Mouse (Mus musculus): ENCODE results near the gene Ankrd23. TPM values are rescaled to one million over a fixed set of nuclear protein-coding genes. Genes with fewer than 3 reads are reported as not detected.

The Ankrd23 gene
- polyA plus RNA-seq, 1 experiment from 2014 or later = 11.6 TPM

GRCm38 (mm10) chr1:36542925-36543324, 6.2 kb upstream of the Ankrd23 start:
- WGBS = 92% methylated on average over 9 of the region's 9 CpGs
- no peaks in the 10 kb centered on the region for H3K27me3 ChIP-seq (replicated peaks; ENCODE audit: control insufficient read depth, insufficient read depth, low read length)
- H3K9me3 ChIP-seq (ENCODE audit: control insufficient read depth, low read length) = no peaks in the 10 kb centered on the region
- no peak overlapping the region for H3K9ac ChIP-seq (ENCODE audit: low read length)
- no peak overlapping the region for H3K4me3 ChIP-seq (ENCODE audit: low read depth, low read length)
- peaks cover 16% of the 10 kb centered on the region for H3K4me1 ChIP-seq (replicated peaks; ENCODE audit: control insufficient read depth, insufficient read depth, low read length)
- H3K4me2 ChIP-seq (ENCODE audit: low read length) = no peak overlapping the region
- ATAC-seq (replicated peaks; ENCODE audit: low FRiP score, low TSS enrichment, low read depth) (no peak), DNase-seq (ENCODE audit: low spot score) (no peak)
- H3K36me3 ChIP-seq (ENCODE audit: control insufficient read depth, insufficient read depth, low read length) = peaks cover 46% of the 10 kb centered on the region
- no peak overlapping the region for H3K27ac ChIP-seq (ENCODE audit: low read depth)

GRCm38 (mm10) chr1:36541844-36542243, 5.2 kb upstream of the Ankrd23 start:
- Histone ChIP-seq H3K9ac (ENCODE audit: low read length) (no peak overlapping the region), H3K36me3 (ENCODE audit: control insufficient read depth, insufficient read depth, low read length) (peaks cover 49% of the 10 kb centered on the region), H3K27me3 (replicated peaks; ENCODE audit: control insufficient read depth, insufficient read depth, low read length) (no peaks in the 10 kb centered on the region), H3K4me3 (ENCODE audit: low read depth, low read length) (no peak overlapping the region), H3K4me1 (replicated peaks; ENCODE audit: control insufficient read depth, insufficient read depth, low read length) (peaks cover 9% of the 10 kb centered on the region; the same call in 1 of the 2 replicates), H3K4me2 (ENCODE audit: low read length) (no peak overlapping the region), H3K27ac (ENCODE audit: low read depth) (no peak overlapping the region), H3K9me3 (ENCODE audit: control insufficient read depth, low read length) (no peaks in the 10 kb centered on the region)
- 93% methylated on average over 16 of the region's 16 CpGs for WGBS
- ATAC-seq (replicated peaks; ENCODE audit: low FRiP score, low TSS enrichment, low read depth) (no peak), DNase-seq (ENCODE audit: low spot score) (no peak)

GRCm38 (mm10) chr1:36540807-36541206, 4.1 kb upstream of the Ankrd23 start:
- no peak for DNase-seq (ENCODE audit: low spot score)
- Histone ChIP-seq H3K36me3 (ENCODE audit: control insufficient read depth, insufficient read depth, low read length) (peaks cover 49% of the 10 kb centered on the region), H3K4me1 (replicated peaks; ENCODE audit: control insufficient read depth, insufficient read depth, low read length) (0 out of 2 replicates have a peak, but pooled peaks cover 4% of the 10 kb centered on the region), H3K4me3 (ENCODE audit: low read depth, low read length) (no peak overlapping the region), H3K9ac (ENCODE audit: low read length) (no peak overlapping the region), H3K27ac (ENCODE audit: low read depth) (no peak overlapping the region), H3K4me2 (ENCODE audit: low read length) (no peak overlapping the region), H3K27me3 (replicated peaks; ENCODE audit: control insufficient read depth, insufficient read depth, low read length) (no peaks in the 10 kb centered on the region), H3K9me3 (ENCODE audit: control insufficient read depth, low read length) (no peaks in the 10 kb centered on the region)
- no peak for ATAC-seq (replicated peaks; ENCODE audit: low FRiP score, low TSS enrichment, low read depth)
- WGBS = 93% methylated on average over 12 of the region's 12 CpGs

GRCm38 (mm10) chr1:36540132-36540531, 3.4 kb upstream of the Ankrd23 start:
- H3K36me3 ChIP-seq (ENCODE audit: control insufficient read depth, insufficient read depth, low read length) = peaks cover 49% of the 10 kb centered on the region
- H3K4me1 ChIP-seq (replicated peaks; ENCODE audit: control insufficient read depth, insufficient read depth, low read length) = no peaks in the 10 kb centered on the region
- 88% methylated on average over 11 of the region's 11 CpGs for WGBS
- ATAC-seq (replicated peaks; ENCODE audit: low FRiP score, low TSS enrichment, low read depth) = no peak
- DNase-seq (ENCODE audit: low spot score) = no peak
- H3K27ac ChIP-seq (ENCODE audit: low read depth) = no peak overlapping the region
- H3K9ac ChIP-seq (ENCODE audit: low read length) = no peak overlapping the region
- no peaks in the 10 kb centered on the region for H3K9me3 ChIP-seq (ENCODE audit: control insufficient read depth, low read length)
- no peak overlapping the region for H3K4me2 ChIP-seq (ENCODE audit: low read length)
- no peak overlapping the region for H3K4me3 ChIP-seq (ENCODE audit: low read depth, low read length)
- H3K27me3 ChIP-seq (replicated peaks; ENCODE audit: control insufficient read depth, insufficient read depth, low read length) = no peaks in the 10 kb centered on the region

- Histone ChIP-seq H3K4me1 (replicated peaks; ENCODE audit: control insufficient read depth, insufficient read depth, low read length) (no peaks in the 10 kb centered on the region), H3K27ac (ENCODE audit: low read depth) (no peak within 1 kb of the TSS), H3K4me2 (ENCODE audit: low read length) (no peak within 1 kb of the TSS), H3K9ac (ENCODE audit: low read length) (no peak within 1 kb of the TSS), H3K9me3 (ENCODE audit: control insufficient read depth, low read length) (no peaks in the 10 kb centered on the region), H3K36me3 (ENCODE audit: control insufficient read depth, insufficient read depth, low read length) (peaks cover 49% of the 10 kb centered on the region), H3K4me3 (ENCODE audit: low read depth, low read length) (no peak within 1 kb of the TSS), H3K27me3 (replicated peaks; ENCODE audit: control insufficient read depth, insufficient read depth, low read length) (no peaks in the 10 kb centered on the region)
- ATAC-seq (replicated peaks; ENCODE audit: low FRiP score, low TSS enrichment, low read depth) = no peak
- DNase-seq (ENCODE audit: low spot score) = no peak
- 36% methylated on average over 9 of the region's 9 CpGs for WGBS
Measured at GRCm38 (mm10) chr1:36539186-36539585, 2.5 kb upstream of the Ankrd23 start, which contains the start of gene Gm42417. Gm42417 (minus strand) TSS chr1:36539429.

GRCm38 (mm10) chr1:36538727-36539126, 2.0 kb upstream of the Ankrd23 start:
- Histone ChIP-seq H3K9me3 (ENCODE audit: control insufficient read depth, low read length) (no peaks in the 10 kb centered on the region), H3K27ac (ENCODE audit: low read depth) (no peak overlapping the region), H3K4me2 (ENCODE audit: low read length) (no peak overlapping the region), H3K36me3 (ENCODE audit: control insufficient read depth, insufficient read depth, low read length) (peaks cover 49% of the 10 kb centered on the region), H3K4me1 (replicated peaks; ENCODE audit: control insufficient read depth, insufficient read depth, low read length) (no peaks in the 10 kb centered on the region), H3K27me3 (replicated peaks; ENCODE audit: control insufficient read depth, insufficient read depth, low read length) (no peaks in the 10 kb centered on the region), H3K4me3 (ENCODE audit: low read depth, low read length) (no peak overlapping the region), H3K9ac (ENCODE audit: low read length) (no peak overlapping the region)
- 81% methylated on average over 4 of the region's 4 CpGs for WGBS
- ATAC-seq (replicated peaks; ENCODE audit: low FRiP score, low TSS enrichment, low read depth) (no peak), DNase-seq (ENCODE audit: low spot score) (no peak)

GRCm38 (mm10) chr1:36536397-36536728, 320 bp downstream of the Ankrd23 start:
- Histone ChIP-seq H3K9me3 (ENCODE audit: control insufficient read depth, low read length) (no peaks in the 10 kb centered on the region), H3K36me3 (ENCODE audit: control insufficient read depth, insufficient read depth, low read length) (peaks cover 36% of the 10 kb centered on the region), H3K27me3 (replicated peaks; ENCODE audit: control insufficient read depth, insufficient read depth, low read length) (no peaks in the 10 kb centered on the region), H3K9ac (ENCODE audit: low read length) (no peak overlapping the region), H3K4me1 (replicated peaks; ENCODE audit: control insufficient read depth, insufficient read depth, low read length) (no peaks in the 10 kb centered on the region), H3K4me2 (ENCODE audit: low read length) (no peak overlapping the region), H3K4me3 (ENCODE audit: low read depth, low read length) (no peak overlapping the region), H3K27ac (ENCODE audit: low read depth) (no peak overlapping the region)
- DNase-seq (ENCODE audit: low spot score) (no peak), ATAC-seq (replicated peaks; ENCODE audit: low FRiP score, low TSS enrichment, low read depth) (no peak)
- 56% methylated on average over 8 of the region's 8 CpGs for WGBS

GRCm38 (mm10) chr1:36535477-36536396, 946 bp downstream of the Ankrd23 start:
- Histone ChIP-seq H3K4me3 (ENCODE audit: low read depth, low read length) (no peak overlapping the region), H3K36me3 (ENCODE audit: control insufficient read depth, insufficient read depth, low read length) (peaks cover 35% of the 10 kb centered on the region), H3K4me2 (ENCODE audit: low read length) (no peak overlapping the region), H3K9me3 (ENCODE audit: control insufficient read depth, low read length) (no peaks in the 10 kb centered on the region), H3K27me3 (replicated peaks; ENCODE audit: control insufficient read depth, insufficient read depth, low read length) (no peaks in the 10 kb centered on the region), H3K4me1 (replicated peaks; ENCODE audit: control insufficient read depth, insufficient read depth, low read length) (no peaks in the 10 kb centered on the region), H3K9ac (ENCODE audit: low read length) (no peak overlapping the region), H3K27ac (ENCODE audit: low read depth) (no peak overlapping the region)
- ATAC-seq (replicated peaks; ENCODE audit: low FRiP score, low TSS enrichment, low read depth) = no peak
- no peak for DNase-seq (ENCODE audit: low spot score)
- 80% methylated on average over 11 of the region's 11 CpGs for WGBS

- ATAC-seq (replicated peaks; ENCODE audit: low FRiP score, low TSS enrichment, low read depth) (no peak), DNase-seq (ENCODE audit: low spot score) (no peak)
- Histone ChIP-seq H3K27ac (ENCODE audit: low read depth) (no peak overlapping the region), H3K4me3 (ENCODE audit: low read depth, low read length) (no peak overlapping the region), H3K9me3 (ENCODE audit: control insufficient read depth, low read length) (no peaks in the 10 kb centered on the region), H3K27me3 (replicated peaks; ENCODE audit: control insufficient read depth, insufficient read depth, low read length) (no peaks in the 10 kb centered on the region), H3K36me3 (ENCODE audit: control insufficient read depth, insufficient read depth, low read length) (peaks cover 24% of the 10 kb centered on the region), H3K4me2 (ENCODE audit: low read length) (no peak overlapping the region), H3K4me1 (replicated peaks; ENCODE audit: control insufficient read depth, insufficient read depth, low read length) (no peaks in the 10 kb centered on the region), H3K9ac (ENCODE audit: low read length) (no peak overlapping the region)
- 76% methylated on average over 6 of the region's 6 CpGs for WGBS
Measured at GRCm38 (mm10) chr1:36534595-36535058, 2.1 kb downstream of the Ankrd23 start.
